Mouse (Mus musculus): ENCODE measurements around the gene Pnpla7. TPM values are rescaled to one million over a fixed set of nuclear protein-coding genes. Genes with fewer than 3 reads are reported as not detected.
A peak's percentile ranks its signal among the peaks of the same experiment; 100 is the strongest.

Pnpla7 gene
- total and polyA plus RNA-seq, 2 experiments from 2014 or later: 3.1 to 5.0 TPM

DNA sequence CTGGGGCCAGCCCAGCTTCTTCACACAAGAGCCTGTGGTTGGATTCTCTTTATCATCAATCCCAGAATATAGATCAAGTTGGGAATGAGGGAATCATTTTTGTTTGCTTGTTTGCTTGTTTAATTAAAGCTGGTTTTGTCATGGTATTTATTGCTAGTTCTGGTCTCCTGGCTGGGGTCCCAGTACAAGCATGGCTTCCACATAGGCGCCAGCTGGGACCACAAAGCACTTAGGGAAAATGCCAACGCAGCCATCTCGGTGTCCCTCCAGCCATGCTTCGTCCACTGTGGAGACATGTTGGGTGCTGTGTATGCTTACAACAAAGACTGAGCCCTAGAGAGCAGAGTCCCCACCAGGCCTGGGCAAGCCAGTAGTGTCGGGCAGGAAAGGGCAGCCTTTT, 109.7 kb downstream of the Pnpla7 start:
- Histone ChIP-seq H3K27ac (ENCODE audit: low read depth, low read length) (no peak overlapping the region), H3K27me3 (ENCODE audit: insufficient read depth, low read length) (no peaks in the 10 kb centered on the region), H3K4me2 (ENCODE audit: low read depth) (no peak overlapping the region), H3K9me3 (ENCODE audit: low read length) (no peaks in the 10 kb centered on the region), H3K36me3 (ENCODE audit: insufficient read depth) (no peaks in the 10 kb centered on the region), H3K4me1 (ENCODE audit: insufficient read depth) (no peaks in the 10 kb centered on the region), H3K4me3 (ENCODE audit: low read depth, low read length) (no peak overlapping the region), H3K9ac (no peak overlapping the region)
- no peak for ATAC-seq
- DNase-seq: peak; percentile 26
- WGBS: 69% methylated on average over 5 of the region's 5 CpGs
- no peak for TF ChIP-seq CTCF (IDR thresholded peaks at IDR 0.05; ENCODE audit: low read depth)

DNA sequence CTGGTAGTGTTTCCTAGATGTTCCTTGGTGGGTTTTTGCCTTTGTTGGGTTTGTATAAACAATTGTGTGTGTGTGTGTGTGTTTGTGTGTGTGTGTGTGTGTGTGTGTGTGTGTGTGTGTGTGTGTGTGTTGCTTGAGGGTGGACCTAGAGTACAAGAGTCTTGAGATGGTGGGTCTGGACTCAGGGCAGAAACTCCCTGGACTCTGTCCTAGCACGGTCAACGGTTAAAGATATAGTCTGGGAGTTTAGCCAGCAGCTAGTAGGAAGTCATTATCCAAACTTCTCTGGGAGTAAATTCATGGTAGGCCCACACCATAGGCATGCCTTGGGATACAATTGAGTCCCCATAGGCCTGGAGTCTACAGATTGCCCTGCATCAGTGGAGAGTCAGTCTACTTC, 112.0 kb downstream of the Pnpla7 start:
- WGBS: 91% methylated on average over 2 of the region's 2 CpGs
- ATAC-seq: no peak
- H3K36me3 ChIP-seq (ENCODE audit: insufficient read depth): no peaks in the 10 kb centered on the region
- DNase-seq: no peak
- H3K4me1 ChIP-seq (ENCODE audit: insufficient read depth): no peaks in the 10 kb centered on the region
- no peaks in the 10 kb centered on the region for H3K9me3 ChIP-seq (ENCODE audit: low read length)
- H3K9ac ChIP-seq: no peak overlapping the region
- no peak for TF ChIP-seq CTCF (IDR thresholded peaks at IDR 0.05; ENCODE audit: low read depth)
- H3K27me3 ChIP-seq (ENCODE audit: insufficient read depth, low read length): no peaks in the 10 kb centered on the region
- no peak overlapping the region for H3K4me3 ChIP-seq (ENCODE audit: low read depth, low read length)
- no peak overlapping the region for H3K4me2 ChIP-seq (ENCODE audit: low read depth)
- no peak overlapping the region for H3K27ac ChIP-seq (ENCODE audit: low read depth, low read length)

DNA sequence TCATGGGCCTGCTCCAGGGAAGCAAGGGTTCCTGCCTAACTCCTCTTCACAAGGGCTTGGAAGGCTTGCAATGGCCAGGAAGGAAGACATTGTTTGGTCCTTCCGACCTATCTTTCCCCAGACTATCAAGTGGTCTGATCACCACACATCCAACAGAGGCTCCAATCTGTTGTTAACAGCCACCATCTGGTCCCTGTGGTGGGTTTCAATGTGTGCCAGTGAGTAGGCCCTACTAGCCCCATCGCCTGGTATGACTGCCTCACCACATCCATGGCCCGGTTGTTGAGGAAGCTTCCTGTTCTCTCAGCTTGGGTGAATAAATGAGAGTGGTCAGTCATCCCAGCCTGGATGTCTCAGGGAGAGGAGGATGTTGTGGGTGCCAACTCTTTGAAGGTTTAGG, 112.8 kb downstream of the Pnpla7 start:
- Histone ChIP-seq H3K36me3 (ENCODE audit: insufficient read depth) (no peaks in the 10 kb centered on the region), H3K27me3 (ENCODE audit: insufficient read depth, low read length) (no peaks in the 10 kb centered on the region), H3K4me3 (ENCODE audit: low read depth, low read length) (no peak overlapping the region), H3K4me2 (ENCODE audit: low read depth) (no peak overlapping the region), H3K9me3 (ENCODE audit: low read length) (no peaks in the 10 kb centered on the region), H3K27ac (ENCODE audit: low read depth, low read length) (no peak overlapping the region), H3K9ac (no peak overlapping the region), H3K4me1 (ENCODE audit: insufficient read depth) (no peaks in the 10 kb centered on the region)
- TF ChIP-seq CTCF (IDR thresholded peaks at IDR 0.05; ENCODE audit: low read depth): no peak
- WGBS: 89% methylated on average over 3 of the region's 3 CpGs
- DNase-seq: no peak
- no peak for ATAC-seq

DNA sequence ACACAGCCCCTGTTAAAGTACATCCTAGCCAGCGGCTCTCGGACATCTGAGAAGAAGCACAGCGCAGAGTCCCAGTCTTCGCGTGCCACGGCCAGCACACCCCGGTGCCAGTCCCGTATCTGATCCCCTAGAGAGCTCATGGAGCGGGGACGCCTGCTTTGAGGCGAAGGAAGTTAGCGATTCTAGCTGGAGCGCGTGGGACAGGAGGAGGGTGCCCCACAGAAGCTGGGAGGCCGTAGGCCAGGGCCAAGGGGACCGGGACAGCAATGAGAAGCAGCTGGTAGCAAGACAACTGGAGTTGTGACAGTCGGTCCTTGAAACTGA, 118.9 kb downstream of the Pnpla7 start:
- Histone ChIP-seq H3K4me2 (ENCODE audit: low read depth) (no peak overlapping the region), H3K27me3 (ENCODE audit: insufficient read depth, low read length) (0 out of 2 replicates have a peak, but pooled peaks cover 4% of the 10 kb centered on the region), H3K4me1 (ENCODE audit: insufficient read depth) (no peaks in the 10 kb centered on the region), H3K4me3 (ENCODE audit: low read depth, low read length) (no peak overlapping the region), H3K9me3 (ENCODE audit: low read length) (no peaks in the 10 kb centered on the region), H3K36me3 (ENCODE audit: insufficient read depth) (no peaks in the 10 kb centered on the region), H3K27ac (ENCODE audit: low read depth, low read length) (no peak overlapping the region), H3K9ac (no peak overlapping the region)
- no peak for TF ChIP-seq CTCF (IDR thresholded peaks at IDR 0.05; ENCODE audit: low read depth)
- DNase-seq: no peak
- 59% methylated on average over 17 of the region's 17 CpGs for WGBS
- ATAC-seq: no peak

DNA sequence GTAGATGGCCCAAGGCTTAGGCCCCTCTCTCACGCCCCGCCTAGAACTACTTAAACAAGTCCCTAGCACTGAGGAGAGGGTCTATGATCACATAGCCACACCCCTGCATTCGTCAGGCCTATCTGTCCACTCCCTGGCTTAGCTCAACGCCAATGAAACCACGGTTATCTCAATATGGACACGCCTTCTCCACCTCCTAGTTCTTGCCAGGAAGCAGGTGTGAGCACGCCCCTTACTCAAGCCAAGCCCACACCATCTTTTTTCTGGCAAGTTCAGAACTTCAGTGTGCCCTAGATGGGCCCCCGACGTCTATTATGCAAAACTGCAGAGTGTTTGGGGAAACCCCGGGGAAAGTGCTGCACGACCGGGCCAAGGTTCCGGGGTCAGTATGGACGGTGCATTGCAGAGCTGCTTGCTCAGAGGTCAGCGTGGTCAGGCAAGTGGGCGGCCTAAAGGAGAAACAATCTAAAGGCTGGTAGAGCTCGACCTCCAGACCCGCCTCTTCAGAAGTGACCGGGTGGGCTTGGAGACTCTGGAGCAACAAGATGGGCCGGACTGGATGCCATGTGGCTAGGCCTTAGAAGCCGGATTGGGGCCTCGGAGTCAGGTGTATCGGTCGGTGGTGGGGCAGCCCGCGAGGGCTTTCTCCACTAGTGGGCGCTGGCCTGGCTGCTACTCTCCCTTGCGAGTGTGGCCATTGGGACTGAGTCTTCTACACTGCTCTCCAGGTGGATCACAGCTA, 119.4 kb downstream of the Pnpla7 start, which contains the start of gene Noxa1:
Gene Noxa1, minus strand, starts transcription at position 41 of the 742 bp plus-strand sequence.
- Histone ChIP-seq H3K4me3 (ENCODE audit: low read depth, low read length) (no peak within 1 kb of the TSS), H3K27ac (ENCODE audit: low read depth, low read length) (no peak within 1 kb of the TSS), H3K4me1 (ENCODE audit: insufficient read depth) (no peaks in the 10 kb centered on the region), H3K36me3 (ENCODE audit: insufficient read depth) (no peaks in the 10 kb centered on the region), H3K4me2 (ENCODE audit: low read depth) (no peak within 1 kb of the TSS), H3K27me3 (ENCODE audit: insufficient read depth, low read length) (0 out of 2 replicates have a peak, but pooled peaks cover 4% of the 10 kb centered on the region), H3K9me3 (ENCODE audit: low read length) (no peaks in the 10 kb centered on the region), H3K9ac (no peak within 1 kb of the TSS)
- no peak for DNase-seq
- 60% methylated on average over 28 of the region's 28 CpGs for WGBS
- 0 out of 2 replicates have a peak, but pooled peaks have one; percentile 4 for TF ChIP-seq CTCF (IDR thresholded peaks at IDR 0.05; ENCODE audit: low read depth)
- ATAC-seq: no peak

DNA sequence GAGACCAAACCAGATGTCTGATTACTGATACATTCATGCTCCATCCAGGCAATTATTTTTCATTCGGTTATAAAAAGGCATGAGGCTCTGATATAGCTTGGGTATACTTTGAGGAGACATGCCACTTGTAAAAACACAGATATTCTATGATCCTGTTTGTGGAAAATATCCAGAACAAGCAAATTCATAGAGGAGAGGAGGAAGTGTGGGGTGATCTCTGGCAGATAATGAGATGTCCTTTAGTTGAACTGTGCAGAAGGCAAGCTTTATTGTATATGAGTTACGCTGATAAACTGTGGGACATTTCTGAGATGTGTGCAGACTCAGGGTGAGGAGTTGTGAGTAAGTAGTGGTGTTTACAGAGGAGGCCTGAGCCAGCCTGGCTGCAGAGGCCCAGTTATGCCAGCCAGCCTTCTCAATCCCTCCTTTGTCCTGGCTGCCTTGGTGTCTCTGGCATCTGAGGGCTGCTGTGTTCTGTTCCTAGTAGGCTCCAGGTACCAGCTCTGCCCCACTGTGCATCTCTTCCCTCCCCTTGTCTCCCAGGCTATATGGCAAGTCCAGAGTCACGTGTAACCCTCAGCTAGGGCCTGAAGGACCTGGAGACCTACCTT, 122.3 kb downstream of the Pnpla7 start:
- Histone ChIP-seq H3K4me2 (ENCODE audit: low read depth) (no peak overlapping the region), H3K27ac (ENCODE audit: low read depth, low read length) (no peak overlapping the region), H3K9me3 (ENCODE audit: low read length) (no peaks in the 10 kb centered on the region), H3K27me3 (ENCODE audit: insufficient read depth, low read length) (0 out of 2 replicates have a peak, but pooled peaks cover 4% of the 10 kb centered on the region), H3K4me1 (ENCODE audit: insufficient read depth) (no peaks in the 10 kb centered on the region), H3K9ac (no peak overlapping the region), H3K36me3 (ENCODE audit: insufficient read depth) (no peaks in the 10 kb centered on the region), H3K4me3 (ENCODE audit: low read depth, low read length) (no peak overlapping the region)
- no peak for TF ChIP-seq CTCF (IDR thresholded peaks at IDR 0.05; ENCODE audit: low read depth)
- ATAC-seq: no peak
- no peak for DNase-seq
- 76% methylated on average over 3 of the region's 3 CpGs for WGBS

DNA sequence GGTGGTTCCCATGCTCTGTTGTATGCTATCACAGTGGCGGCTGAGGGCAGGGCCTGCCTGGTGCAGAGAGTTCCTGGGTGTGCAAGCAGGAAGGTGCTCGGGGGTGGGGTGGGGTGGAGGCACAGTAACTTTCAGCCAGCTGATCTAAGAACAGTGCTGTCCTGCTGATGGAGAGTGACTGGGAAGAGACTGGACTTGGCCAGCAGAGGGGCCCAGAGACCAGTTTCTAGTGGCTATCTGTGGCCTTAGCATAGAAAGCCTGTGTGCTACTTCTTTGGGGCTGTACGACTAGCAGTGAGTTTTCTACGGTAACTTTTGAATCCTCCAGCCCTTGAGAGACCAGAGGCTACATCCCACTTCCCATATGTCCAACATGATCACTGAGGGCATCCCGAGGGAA, 123.1 kb downstream of the Pnpla7 start:
- Histone ChIP-seq H3K27ac (ENCODE audit: low read depth, low read length) (no peak overlapping the region), H3K4me3 (ENCODE audit: low read depth, low read length) (no peak overlapping the region), H3K9ac (no peak overlapping the region), H3K36me3 (ENCODE audit: insufficient read depth) (no peaks in the 10 kb centered on the region), H3K27me3 (ENCODE audit: insufficient read depth, low read length) (0 out of 2 replicates have a peak, but pooled peaks cover 4% of the 10 kb centered on the region), H3K9me3 (ENCODE audit: low read length) (no peaks in the 10 kb centered on the region), H3K4me1 (ENCODE audit: insufficient read depth) (no peaks in the 10 kb centered on the region), H3K4me2 (ENCODE audit: low read depth) (no peak overlapping the region)
- TF ChIP-seq CTCF (IDR thresholded peaks at IDR 0.05; ENCODE audit: low read depth): peak; percentile 71
- DNase-seq: peak; percentile 44
- WGBS: 39% methylated on average over 5 of the region's 5 CpGs
- ATAC-seq: peak; percentile 50; the same call in 1 of the 2 replicates
